8 mouse cellular contexts compared by ENCODE assay signal in the genomic region with DNA sequence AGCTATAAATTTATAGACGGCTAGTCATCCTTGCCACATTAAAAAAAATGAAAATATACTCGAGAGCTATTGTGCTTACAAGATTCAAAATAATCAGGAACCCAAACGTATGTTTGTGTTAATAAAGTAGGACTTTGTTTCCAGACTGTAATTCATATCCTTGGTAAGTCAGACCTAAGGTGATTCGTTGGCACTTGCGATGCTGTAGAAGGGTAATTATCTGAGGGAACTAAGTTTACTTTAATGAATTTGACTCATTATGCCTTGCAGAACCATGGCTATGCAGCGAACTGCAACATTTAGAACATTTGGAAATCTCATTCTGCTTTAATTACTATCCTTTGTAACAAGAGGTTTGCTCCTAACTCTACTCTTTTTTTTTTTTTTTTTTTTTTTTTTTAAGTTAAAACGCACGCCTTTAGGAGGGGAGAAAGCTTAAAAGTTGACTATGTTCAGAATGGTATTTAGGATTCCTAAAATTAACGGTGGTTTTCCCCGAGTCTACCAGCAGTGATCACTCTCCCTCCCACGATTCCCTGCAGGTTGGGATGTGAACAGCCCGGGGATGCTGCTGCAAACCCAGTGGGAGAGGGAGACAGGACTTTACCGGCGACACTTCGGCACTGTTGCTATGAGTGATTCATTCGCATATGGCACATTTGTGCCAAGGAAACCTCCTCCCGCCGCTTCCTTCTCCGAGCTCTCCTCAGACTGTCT. TPM values are rescaled to one million over a fixed set of nuclear protein-coding genes. Genes with fewer than 3 reads are reported as not detected.
DNase-seq lines count a peak whose midpoint lies in the region; ATAC-seq and TF ChIP-seq lines count a peak whose summit lies in the region.

No protein-coding gene starts in this region.

- H3K9ac ChIP-seq in kidney, embryonic 15.5 days = peak overlapping the region; percentile 86
- H3K9ac ChIP-seq in hindbrain, embryonic 15.5 days = peak overlapping the region; percentile 87
- peak overlapping the region; percentile 92 for H3K9ac ChIP-seq in midbrain, postnatal 0 days (replicated peaks; ENCODE audit: low read length, poor library complexity, severe bottlenecking)

- WGBS in kidney, embryonic 15.5 days = 10% methylated on average over 19 of the region's 19 CpGs
- WGBS in hindbrain, embryonic 15.5 days = 13% methylated on average over 19 of the region's 19 CpGs
- 14% methylated on average over 19 of the region's 19 CpGs for WGBS in midbrain, postnatal 0 days

- DNase-seq in kidney, postnatal 36 days = no peak
- no peak for DNase-seq in midbrain, postnatal 0 days (ENCODE audit: low spot score)
- no peak for DNase-seq in ovary, adult 18-20 months (ENCODE audit: low spot score)
- no peak for DNase-seq in thymus, postnatal 25 days
- DNase-seq in gastrocnemius, postnatal 10 days = no peak

- peak overlapping the region; percentile 91 for H3K4me3 ChIP-seq in kidney, embryonic 15.5 days (replicated peaks)
- peak overlapping the region; percentile 80 for H3K4me3 ChIP-seq in hindbrain, embryonic 15.5 days
- peak overlapping the region; percentile 83 for H3K4me3 ChIP-seq in midbrain, postnatal 0 days (ENCODE audit: low read depth, low read length)

- H3K4me1 ChIP-seq in kidney, embryonic 15.5 days = peaks cover 16% of the 10 kb centered on the region; the same call in 1 of the 2 replicates
- H3K4me1 ChIP-seq in hindbrain, embryonic 15.5 days (replicated peaks) = peaks cover 26% of the 10 kb centered on the region
- peaks cover 10% of the 10 kb centered on the region; the same call in 1 of the 2 replicates for H3K4me1 ChIP-seq in midbrain, postnatal 0 days (ENCODE audit: insufficient read depth, low read length)

- no peaks in the 10 kb centered on the region for H3K27me3 ChIP-seq in kidney, embryonic 15.5 days
- no peaks in the 10 kb centered on the region for H3K27me3 ChIP-seq in hindbrain, embryonic 15.5 days
- H3K27me3 ChIP-seq in midbrain, postnatal 0 days (ENCODE audit: insufficient read depth, low read length) = no peaks in the 10 kb centered on the region

- peak overlapping the region; percentile 73 for H3K4me2 ChIP-seq in kidney, embryonic 15.5 days
- peak overlapping the region; percentile 61 for H3K4me2 ChIP-seq in hindbrain, embryonic 15.5 days
- H3K4me2 ChIP-seq in midbrain, postnatal 0 days (ENCODE audit: low read depth, low read length, poor library complexity, severe bottlenecking) = peak overlapping the region; percentile 78

- no peak for ATAC-seq in kidney, embryonic 15.5 days (replicated peaks; ENCODE audit: low FRiP score)
- peak; percentile 11 for ATAC-seq in activated CD4-positive, CD25-positive, alpha-beta regulatory T cell, adult 4 months
- no peak; the same call in 1 of the 2 replicates for ATAC-seq in hindbrain, embryonic 15.5 days (ENCODE audit: low FRiP score, low read depth)
- peak; percentile 69 for ATAC-seq in midbrain, postnatal 0 days (ENCODE audit: low FRiP score)

- TF ChIP-seq CTCF in midbrain, postnatal 0 days (IDR thresholded peaks at IDR 0.05) = peak; percentile 35; the same call in 1 of the 2 replicates

- no peaks in the 10 kb centered on the region for H3K9me3 ChIP-seq in kidney, embryonic 15.5 days (replicated peaks)
- H3K9me3 ChIP-seq in hindbrain, embryonic 15.5 days = no peaks in the 10 kb centered on the region
- H3K9me3 ChIP-seq in midbrain, postnatal 0 days (ENCODE audit: low read length) = no peaks in the 10 kb centered on the region

- peak overlapping the region; percentile 98 for H3K27ac ChIP-seq in kidney, embryonic 15.5 days
- H3K27ac ChIP-seq in hindbrain, embryonic 15.5 days (replicated peaks) = peak overlapping the region; percentile 99
- H3K27ac ChIP-seq in midbrain, postnatal 0 days (ENCODE audit: low read depth, low read length) = peak overlapping the region; percentile 97

- H3K36me3 ChIP-seq in kidney, embryonic 15.5 days = no peaks in the 10 kb centered on the region
- H3K36me3 ChIP-seq in hindbrain, embryonic 15.5 days = no peaks in the 10 kb centered on the region
- no peaks in the 10 kb centered on the region for H3K36me3 ChIP-seq in midbrain, postnatal 0 days (ENCODE audit: insufficient read depth, low read length)

RNA-seq across cellular contexts. Expression of a gene that starts 3.6 kb away (rescaled TPM):
- 5.5 and 5.9 TPM in 2 replicates for polyA plus RNA-seq in kidney, embryonic 15.5 days (2015; fragmentation: Nextera tagmentation; extraction: Ambion mirVana)
- polyA plus RNA-seq in activated CD4-positive, CD25-positive, alpha-beta regulatory T cell, adult 4 months (2017; shearing (Covaris generic)) = 1 to 10 TPM; 2.6 to 4.7 TPM
- polyA plus RNA-seq in hindbrain, embryonic 15.5 days (2015; fragmentation: Nextera tagmentation; extraction: Ambion mirVana) = 13.0 and 13.5 TPM in 2 replicates
- total RNA-seq in midbrain, postnatal 0 days (2014; rRNA removed) = 64.4 and 81.0 TPM in 2 replicates
- 8.6 and 9.7 TPM in 2 replicates for polyA plus RNA-seq in midbrain, postnatal 0 days (2015; fragmentation: Nextera tagmentation; extraction: Ambion mirVana)
- 10 to 100 TPM; 45.0 to 60.9 TPM for total RNA-seq in gastrocnemius, postnatal 10 days (2021)

Comparison
In these comparisons a context has a peak if more than half of its experiments do, and no peak if none do; other contexts are left out.
1. ATAC-seq: peak in activated CD4-positive, CD25-positive, alpha-beta regulatory T cell, adult 4 months (single experiment) and midbrain, postnatal 0 days (single experiment); none in kidney, embryonic 15.5 days (single experiment) and hindbrain, embryonic 15.5 days (single experiment).
2. Peak in every context shown above with its lines, with median percentiles within 50 percentile points of each other: H3K27ac ChIP-seq, H3K4me2 ChIP-seq, H3K4me3 ChIP-seq and H3K9ac ChIP-seq.